Mouse (Mus musculus) heart, embryonic 10.5 days (tissue): ENCODE data around the gene Dusp13. TPM values are rescaled to one million over a fixed set of nuclear protein-coding genes. Genes with fewer than 3 reads are reported as not detected.

Source experiments
- DNase-seq: peaks from one replicate; pipeline ENCODE4 v3.0.0-alpha.2; 2017; ENCODE audit warnings: low spot score
- H3K27ac ChIP-seq: fragments of 300-500 bp; sonication (generic); 2 replicates; pipeline ENCODE4 v1.5.1; 2016; ENCODE audit warnings: mild to moderate bottlenecking
- H3K27me3 ChIP-seq: fragments of 300-500 bp; sonication (generic); 2 replicates; pipeline ENCODE4 v1.6.1; 2016; ENCODE audit warnings: mild to moderate bottlenecking; ENCODE audit not compliant: poor library complexity, insufficient read depth, severe bottlenecking
- H3K36me3 ChIP-seq: fragments of 300-500 bp; sonication (generic); 2 replicates; pipeline ENCODE4 v1.6.1; 2016; ENCODE audit warnings: mild to moderate bottlenecking, moderate library complexity
- H3K4me1 ChIP-seq: fragments of 300-500 bp; sonication (generic); 2 replicates; pipeline ENCODE4 v1.6.1; 2016; ENCODE audit warnings: mild to moderate bottlenecking
- H3K4me3 ChIP-seq: fragments of 300-500 bp; sonication (generic); 2 replicates; pipeline ENCODE4 v1.5.1; 2016; ENCODE audit warnings: mild to moderate bottlenecking, moderate library complexity
- H3K9me3 ChIP-seq: fragments of 300-500 bp; sonication (generic); 2 replicates; pipeline ENCODE4 v1.6.1; 2016; ENCODE audit warnings: mild to moderate bottlenecking, moderate library complexity
- WGBS: fragments of 180-500 bp; shearing (Covaris S2); methylation state at CpG from one replicate; pipeline ENCODE4 v1.1.7; 2016; 5-methylcytosine and 5-hydroxymethylcytosine counted together
- polyA plus RNA-seq: library from polyadenylated mRNA; unstranded; fragments of >200 nt; fragmentation: Nextera tagmentation; extraction: Ambion mirVana; gene quantifications from 2 replicates; pipeline ENCODE4 v1.2.1, GENCODE M21; 2016

Dusp13 gene
- polyA plus RNA-seq, 1 experiment from 2014 or later, result not detected

GRCm38 (mm10) chr14:21765754-21766397 lies 14.9 kb upstream of the Dusp13 start:
- Histone ChIP-seq H3K9me3 (no peaks in the 10 kb centered on the region), H3K27ac (no peak overlapping the region), H3K36me3 (no peaks in the 10 kb centered on the region), H3K27me3 (no peaks in the 10 kb centered on the region), H3K4me3 (no peak overlapping the region), H3K4me1 (peaks cover 28% of the 10 kb centered on the region)
- 56% methylated on average over 7 of the region's 7 CpGs for WGBS
- DNase-seq, result no peak

DNA sequence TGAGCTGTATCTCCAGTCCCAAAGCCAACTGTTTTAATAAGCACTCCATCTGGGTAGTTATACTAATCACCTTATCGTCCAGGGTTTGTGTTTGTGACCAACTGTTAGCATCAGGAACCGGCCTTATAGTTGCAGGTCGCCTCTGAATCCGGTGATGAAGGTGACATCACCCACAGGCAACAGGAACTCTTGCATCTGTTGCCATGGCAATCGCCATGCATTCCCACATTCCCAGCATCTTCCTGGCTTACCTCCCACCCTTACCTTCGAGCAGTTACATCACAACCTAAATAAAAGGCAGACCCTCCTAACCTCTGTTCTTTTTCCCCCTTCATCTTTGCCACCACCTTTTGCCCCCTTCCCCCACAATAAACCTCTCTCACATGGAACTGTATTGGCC lies 13.7 kb upstream of the Dusp13 start:
- Histone ChIP-seq H3K4me3 (no peak overlapping the region), H3K36me3 (no peaks in the 10 kb centered on the region), H3K27me3 (no peaks in the 10 kb centered on the region), H3K9me3 (no peaks in the 10 kb centered on the region), H3K27ac (no peak overlapping the region), H3K4me1 (peaks cover 28% of the 10 kb centered on the region)
- no peak for DNase-seq
- 82% methylated on average over 6 of the region's 6 CpGs for WGBS

DNA sequence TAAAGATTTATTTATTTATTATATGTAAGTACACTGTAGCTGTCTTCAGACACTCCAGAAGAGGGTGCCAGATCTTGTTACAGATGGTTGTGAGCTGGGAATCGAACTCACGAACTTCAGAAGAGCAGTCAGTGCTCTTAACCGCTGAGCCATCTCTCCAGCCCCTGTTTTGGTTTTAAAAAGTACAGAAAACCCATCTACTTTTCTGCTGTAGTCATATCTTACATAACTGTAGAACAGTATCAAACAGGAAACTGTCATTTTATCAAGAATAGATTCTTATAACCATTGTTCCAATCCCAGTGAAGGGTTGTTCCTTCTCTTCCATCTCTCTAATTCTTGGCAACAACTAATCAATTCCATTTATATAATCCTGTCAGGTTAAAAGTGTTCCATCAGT lies 12.8 kb upstream of the Dusp13 start:
- no peak for DNase-seq
- H3K4me1 ChIP-seq, result peaks cover 33% of the 10 kb centered on the region
- no peaks in the 10 kb centered on the region for H3K9me3 ChIP-seq
- H3K27ac ChIP-seq, result no peak overlapping the region
- no peak overlapping the region for H3K4me3 ChIP-seq
- no peaks in the 10 kb centered on the region for H3K36me3 ChIP-seq
- WGBS, result 86% methylated on average over 3 of the region's 3 CpGs
- no peaks in the 10 kb centered on the region for H3K27me3 ChIP-seq

GRCm38 (mm10) chr14:21761560-21761959 lies 10.6 kb upstream of the Dusp13 start:
- DNase-seq, result no peak
- Histone ChIP-seq H3K36me3 (no peaks in the 10 kb centered on the region), H3K27me3 (no peaks in the 10 kb centered on the region), H3K4me1 (peaks cover 34% of the 10 kb centered on the region), H3K4me3 (no peak overlapping the region), H3K27ac (no peak overlapping the region), H3K9me3 (no peaks in the 10 kb centered on the region)
- 72% methylated on average over 9 of the region's 9 CpGs for WGBS

GRCm38 (mm10) chr14:21753367-21753766 lies 2.4 kb upstream of the Dusp13 start:
- peaks cover 29% of the 10 kb centered on the region for H3K4me1 ChIP-seq
- DNase-seq, result no peak
- H3K9me3 ChIP-seq, result no peaks in the 10 kb centered on the region
- H3K27ac ChIP-seq, result no peak overlapping the region
- no peaks in the 10 kb centered on the region for H3K36me3 ChIP-seq
- WGBS, result 83% methylated on average over 4 of the region's 4 CpGs
- no peak overlapping the region for H3K4me3 ChIP-seq
- H3K27me3 ChIP-seq, result no peaks in the 10 kb centered on the region

DNA sequence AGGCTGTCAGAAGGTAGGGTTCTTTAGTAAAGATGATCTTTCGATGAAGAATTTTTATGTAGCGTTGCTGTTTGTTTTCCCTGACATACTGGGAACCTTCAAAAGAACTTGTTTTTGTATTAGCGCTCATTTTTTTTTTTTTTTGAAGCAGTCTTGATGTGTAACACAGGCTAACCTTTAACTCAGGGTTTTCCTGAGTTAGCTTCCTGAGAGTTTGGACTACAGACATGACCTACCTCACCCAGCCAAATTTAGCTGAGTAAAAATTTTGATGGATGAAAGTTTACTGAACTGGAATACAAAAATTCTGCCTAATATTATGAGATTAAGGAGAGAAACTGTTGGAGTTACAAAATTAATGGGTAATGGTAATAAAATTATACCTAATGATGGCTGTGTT lies 1.4 kb upstream of the Dusp13 start:
- H3K27ac ChIP-seq, result no peak overlapping the region
- H3K9me3 ChIP-seq, result no peaks in the 10 kb centered on the region
- DNase-seq, result no peak
- no peaks in the 10 kb centered on the region for H3K27me3 ChIP-seq
- H3K4me1 ChIP-seq, result peaks cover 27% of the 10 kb centered on the region
- H3K36me3 ChIP-seq, result no peaks in the 10 kb centered on the region
- WGBS, result 97% methylated on average over 3 of the region's 3 CpGs
- no peak overlapping the region for H3K4me3 ChIP-seq

GRCm38 (mm10) chr14:21750008-21750880 lies 737 bp downstream of the Dusp13 start, which contains the start of gene Samd8:
Gene Samd8, plus strand, starts transcription at chr14:21750531.
- DNase-seq, result peak; percentile 92
- peaks cover 28% of the 10 kb centered on the region for H3K4me1 ChIP-seq
- WGBS, result 7% methylated on average over 52 of the region's 52 CpGs
- H3K4me3 ChIP-seq, result peak within 1 kb of the TSS; percentile 88
- H3K9me3 ChIP-seq, result no peaks in the 10 kb centered on the region
- no peaks in the 10 kb centered on the region for H3K36me3 ChIP-seq
- no peaks in the 10 kb centered on the region for H3K27me3 ChIP-seq
- peak within 1 kb of the TSS; percentile 93 for H3K27ac ChIP-seq

GRCm38 (mm10) chr14:21748142-21748870 lies 2.7 kb downstream of the Dusp13 start:
- H3K4me3 ChIP-seq, result no peak overlapping the region
- H3K4me1 ChIP-seq, result peaks cover 31% of the 10 kb centered on the region
- no peak overlapping the region for H3K27ac ChIP-seq
- no peaks in the 10 kb centered on the region for H3K36me3 ChIP-seq
- H3K9me3 ChIP-seq, result no peaks in the 10 kb centered on the region
- 38% methylated on average over 15 of the region's 15 CpGs for WGBS
- DNase-seq, result no peak
- peaks cover 7% of the 10 kb centered on the region; the same call in 1 of the 2 replicates for H3K27me3 ChIP-seq

DNA sequence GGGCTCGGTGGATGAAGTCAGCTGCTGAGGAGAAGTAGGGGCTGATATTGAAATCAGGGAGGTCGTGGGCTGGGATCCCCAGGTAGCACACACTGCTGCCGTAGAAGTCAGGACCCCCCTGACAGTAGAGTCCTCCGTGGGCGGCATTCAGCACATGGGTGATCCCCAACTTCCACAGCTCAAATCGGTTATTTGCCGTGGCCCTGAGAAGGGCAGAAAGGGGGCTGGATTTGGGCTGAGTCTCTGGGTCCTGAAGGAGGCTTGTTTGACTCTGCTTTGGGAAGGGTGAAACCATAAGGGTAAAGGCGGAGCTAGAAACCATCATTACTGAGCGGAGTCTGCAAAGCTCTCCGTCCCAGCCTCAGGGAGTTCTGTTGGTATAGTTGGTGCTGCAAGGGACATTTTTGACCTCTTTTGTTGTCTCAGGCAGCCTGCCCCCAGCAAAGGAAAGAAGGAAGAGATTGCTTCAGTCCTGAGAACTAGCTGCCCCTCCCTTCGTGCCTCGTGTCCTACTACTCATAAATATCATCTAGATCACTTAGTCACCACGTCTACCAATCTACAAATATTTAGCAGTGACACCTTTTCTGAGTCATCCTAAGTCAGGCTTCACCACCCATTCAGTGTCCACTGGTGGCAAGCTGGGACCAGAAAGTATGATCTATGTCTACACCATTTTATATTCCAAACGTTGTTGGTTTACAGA lies 3.4 kb downstream of the Dusp13 start:
- 69% methylated on average over 14 of the region's 14 CpGs for WGBS
- H3K4me1 ChIP-seq, result peaks cover 31% of the 10 kb centered on the region
- DNase-seq, result peak; percentile 60

DNA sequence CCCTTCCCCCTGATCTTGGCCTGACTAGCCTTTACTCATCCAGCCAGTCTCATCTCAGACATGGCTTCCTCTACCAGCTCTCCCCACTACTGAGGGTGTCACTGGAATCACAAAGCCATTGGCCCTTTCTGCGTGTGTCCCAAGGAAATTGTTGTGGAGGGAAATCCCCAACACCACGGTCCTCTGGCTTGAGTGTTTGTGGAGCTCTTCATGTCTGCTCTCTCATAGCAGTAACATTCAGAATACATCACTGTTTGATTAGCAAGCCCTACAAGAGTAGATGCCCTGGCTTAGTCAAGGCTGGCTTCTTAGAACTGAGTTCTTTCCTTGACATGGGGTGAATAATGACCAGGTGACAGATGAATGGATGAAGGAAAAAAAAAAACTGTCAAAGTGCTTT lies 4.1 kb downstream of the Dusp13 start:
- no peak overlapping the region for H3K27ac ChIP-seq
- H3K4me3 ChIP-seq, result no peak overlapping the region
- WGBS, result 75% methylated on average over 2 of the region's 2 CpGs
- peaks cover 19% of the 10 kb centered on the region for H3K27me3 ChIP-seq
- no peaks in the 10 kb centered on the region for H3K36me3 ChIP-seq
- DNase-seq, result no peak
- no peaks in the 10 kb centered on the region for H3K9me3 ChIP-seq
- peaks cover 30% of the 10 kb centered on the region for H3K4me1 ChIP-seq

More for the DNA sequence above, 3.4 kb downstream of the Dusp13 start:
- Histone ChIP-seq H3K4me3 (no peak overlapping the region), H3K36me3 (no peaks in the 10 kb centered on the region), H3K27ac (no peak overlapping the region), H3K27me3 (peaks cover 13% of the 10 kb centered on the region), H3K9me3 (no peaks in the 10 kb centered on the region)

- H3K36me3 ChIP-seq, result no peaks in the 10 kb centered on the region
- no peaks in the 10 kb centered on the region for H3K9me3 ChIP-seq
- WGBS, result 82% methylated on average over 8 of the region's 8 CpGs
- peaks cover 19% of the 10 kb centered on the region for H3K27me3 ChIP-seq
- DNase-seq, result no peak
- H3K4me1 ChIP-seq, result peaks cover 29% of the 10 kb centered on the region
- no peak overlapping the region for H3K4me3 ChIP-seq
- no peak overlapping the region for H3K27ac ChIP-seq
Observed at GRCm38 (mm10) chr14:21746251-21746650, 4.7 kb downstream of the Dusp13 start.

GRCm38 (mm10) chr14:21745149-21745548 lies 5.8 kb downstream of the Dusp13 start:
- H3K36me3 ChIP-seq, result no peaks in the 10 kb centered on the region
- H3K4me3 ChIP-seq, result no peak overlapping the region
- peaks cover 24% of the 10 kb centered on the region for H3K4me1 ChIP-seq
- peaks cover 29% of the 10 kb centered on the region for H3K27me3 ChIP-seq
- H3K9me3 ChIP-seq, result no peaks in the 10 kb centered on the region
- 70% methylated on average over 5 of the region's 5 CpGs for WGBS
- no peak overlapping the region for H3K27ac ChIP-seq
- DNase-seq, result no peak
